Comparison of ENCODE assay signal across 8 mouse cellular contexts in the genomic region with DNA sequence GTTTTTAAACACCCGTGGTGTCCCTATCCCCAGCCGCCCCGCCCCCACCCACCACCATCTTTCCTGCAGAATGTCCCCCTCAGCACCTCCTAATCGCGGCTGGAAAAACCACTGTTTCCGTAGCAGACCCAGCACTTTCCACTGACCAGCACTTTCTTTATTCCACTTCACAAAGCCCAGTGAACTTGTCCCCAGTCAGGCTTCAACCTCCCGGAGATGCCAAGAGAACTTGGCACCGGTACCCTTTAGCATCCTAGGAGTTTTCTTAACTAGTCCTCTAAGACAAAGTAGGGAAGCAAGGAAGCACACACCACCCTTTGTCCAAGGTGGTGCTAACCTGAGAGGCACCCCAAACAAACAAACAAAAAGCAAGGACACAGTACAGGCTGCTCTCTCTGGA. TPM values are rescaled to one million over a fixed set of nuclear protein-coding genes. Genes with fewer than 3 reads are reported as not detected.
A peak's percentile ranks its signal among the peaks of the same experiment; 100 is the strongest.
DNase-seq lines count a peak whose midpoint lies in the region; ATAC-seq lines count a peak whose summit lies in the region.

No protein-coding gene starts in this region.

- peaks cover 54% of the 10 kb centered on the region for H3K4me1 ChIP-seq in forebrain, embryonic 10.5 days
- peaks cover 11% of the 10 kb centered on the region; the same call in 1 of the 2 replicates for H3K4me1 ChIP-seq in stomach, embryonic 15.5 days

- 1% methylated on average over 8 of the region's 8 CpGs for WGBS in forebrain, embryonic 10.5 days
- WGBS in stomach, embryonic 15.5 days: 3% methylated on average over 8 of the region's 8 CpGs

- H3K9me3 ChIP-seq in forebrain, embryonic 10.5 days: no peaks in the 10 kb centered on the region
- no peaks in the 10 kb centered on the region for H3K9me3 ChIP-seq in stomach, embryonic 15.5 days

- peak overlapping the region; percentile 57 for H3K4me2 ChIP-seq in stomach, embryonic 15.5 days

- H3K27ac ChIP-seq in forebrain, embryonic 10.5 days: peak overlapping the region; percentile 100
- peak overlapping the region; percentile 100 for H3K27ac ChIP-seq in stomach, embryonic 15.5 days

- H3K27me3 ChIP-seq in forebrain, embryonic 10.5 days (ENCODE audit: poor library complexity, severe bottlenecking): no peaks in the 10 kb centered on the region
- no peaks in the 10 kb centered on the region for H3K27me3 ChIP-seq in stomach, embryonic 15.5 days (replicated peaks)

- peak overlapping the region; percentile 72; the same call in 1 of the 2 replicates for H3K9ac ChIP-seq in stomach, embryonic 15.5 days

- peak; percentile 25 for DNase-seq in CD4-positive helper T cell, adult 2 months (ENCODE audit: low read depth, low spot score)
- DNase-seq in NIH3T3 (ENCODE audit: low read depth): peak; percentile 62
- DNase-seq in forebrain, embryonic 10.5 days (ENCODE audit: extremely low spot score, low spot score): peak; percentile 24
- peak; percentile 61 to 67 for DNase-seq in heart, postnatal 36 days
- DNase-seq in layer of hippocampus, adult 9-11 months: peak; percentile 33
- DNase-seq in lung, postnatal 10 days: peak; percentile 41
- DNase-seq in urinary bladder, postnatal 4 days (ENCODE audit: low spot score in 2 of 2): no peak

- H3K4me3 ChIP-seq in forebrain, embryonic 10.5 days: peak overlapping the region; percentile 83
- peak overlapping the region; percentile 82 for H3K4me3 ChIP-seq in stomach, embryonic 15.5 days (replicated peaks)

- intact Hi-C loops in heart, postnatal 36 days (cut with DNase I): loop anchor here (1.0 to 2.0 kb wide), 6 partner anchors 21 to 167 kb away; no protein-coding TSS in a partner anchor

- H3K36me3 ChIP-seq in forebrain, embryonic 10.5 days (replicated peaks): no peaks in the 10 kb centered on the region
- no peaks in the 10 kb centered on the region for H3K36me3 ChIP-seq in stomach, embryonic 15.5 days

- no peak for ATAC-seq in stomach, embryonic 15.5 days (ENCODE audit: insufficient read depth, low FRiP score, low read depth)

RNA-seq across cellular contexts. Expression of a gene that starts 2.2 kb away (rescaled TPM):
- polyA plus RNA-seq in forebrain, embryonic 10.5 days (2016; fragmentation: Nextera tagmentation; extraction: Ambion mirVana): 10.0 and 13.8 TPM in 2 replicates
- 10 to 100 TPM; 16.3 to 17.0 TPM for total RNA-seq in heart, postnatal 36 days (2021)
- 21.5 and 24.2 TPM in 2 replicates for polyA plus RNA-seq in stomach, embryonic 15.5 days (2015; fragmentation: Nextera tagmentation; extraction: Ambion mirVana)

Comparison
In these comparisons a context has a peak if more than half of its experiments do, and no peak if none do; other contexts are left out.
1. DNase-seq: peak in CD4-positive helper T cell, adult 2 months (single experiment), NIH3T3 (single experiment), forebrain, embryonic 10.5 days (single experiment), heart, postnatal 36 days (2 of 2), layer of hippocampus, adult 9-11 months (single experiment) and lung, postnatal 10 days (single experiment); none in urinary bladder, postnatal 4 days (0 of 2).